Mouse (Mus musculus) kidney, embryonic 14.5 days (tissue): ENCODE measurements around the gene Agap1. TPM values are rescaled to one million over a fixed set of nuclear protein-coding genes. Genes with fewer than 3 reads are reported as not detected.
A peak's percentile ranks its signal among the peaks of the same experiment; 100 is the strongest.

Source experiments
- ATAC-seq: fragments of 200-750 bp; cut with Nextera tagmentation; 2 replicates; pipeline ENCODE4 v1.8.0; 2017; ENCODE audit warnings: moderate number of reproducible peaks, mild to moderate bottlenecking, moderate TSS enrichment, moderate library complexity; ENCODE audit not compliant: low FRiP score, low TSS enrichment
- H3K27ac ChIP-seq: fragments of 300-500 bp; sonication (generic); 2 replicates; pipeline ENCODE4 v1.5.1; 2014; ENCODE audit warnings: low read depth, mild to moderate bottlenecking, low read length, moderate library complexity, mixed read lengths
- H3K27me3 ChIP-seq: fragments of 300-500 bp; sonication (generic); 2 replicates; pipeline ENCODE4 v1.6.1; 2014; ENCODE audit warnings: mild to moderate bottlenecking, low read length; ENCODE audit not compliant: control insufficient read depth, insufficient read depth
- H3K36me3 ChIP-seq: fragments of 300-500 bp; sonication (generic); 2 replicates; pipeline ENCODE4 v1.6.1; 2014; ENCODE audit warnings: low read length, mixed read lengths; ENCODE audit not compliant: control insufficient read depth, insufficient read depth
- H3K4me1 ChIP-seq: fragments of 300-500 bp; sonication (generic); 2 replicates; pipeline ENCODE4 v1.6.1; 2014; ENCODE audit warnings: low read length, mixed read lengths; ENCODE audit not compliant: control insufficient read depth, insufficient read depth
- H3K4me2 ChIP-seq: fragments of 300-500 bp; sonication (generic); replicated peaks from 2 replicates; pipeline ENCODE4 v1.6.1; 2014; ENCODE audit warnings: low read depth, mild to moderate bottlenecking, low read length
- H3K4me3 ChIP-seq: fragments of 300-500 bp; sonication (generic); 2 replicates; pipeline ENCODE4 v1.5.1; 2014; ENCODE audit warnings: mild to moderate bottlenecking, low read length
- H3K9ac ChIP-seq: fragments of 300-500 bp; sonication (generic); 2 replicates; pipeline ENCODE4 v1.6.1; 2014; ENCODE audit warnings: low read depth, mild to moderate bottlenecking, low read length, moderate library complexity
- H3K9me3 ChIP-seq: fragments of 300-500 bp; sonication (generic); 2 replicates; pipeline ENCODE4 v1.6.1; 2016; ENCODE audit warnings: low read length; ENCODE audit not compliant: control insufficient read depth
- WGBS: fragments of 180-500 bp; shearing (Covaris S2); extraction: QIAGEN DNeasy Blood & Tissue Kit; methylation state at CpG from one replicate; pipeline ENCODE4 v1.1.7; 2014; 5-methylcytosine and 5-hydroxymethylcytosine counted together
- polyA plus RNA-seq: library from polyadenylated mRNA; unstranded; fragments of >200 nt; fragmentation: Nextera tagmentation; extraction: Ambion mirVana; gene quantifications from 2 replicates; pipeline ENCODE4 v1.2.1, GENCODE M21; 2014

The Agap1 gene
- polyA plus RNA-seq, 1 experiment from 2014 or later, result 19.3 TPM

GRCm38 (mm10) chr1:89939981-89940726 lies 485.5 kb downstream of the Agap1 start:
- Histone ChIP-seq H3K9me3 (no peaks in the 10 kb centered on the region), H3K27ac (no peak overlapping the region), H3K27me3 (peaks cover 87% of the 10 kb centered on the region), H3K9ac (no peak overlapping the region), H3K4me1 (no peaks in the 10 kb centered on the region), H3K4me2 (peak overlapping the region; percentile 22; the same call in 1 of the 2 replicates), H3K4me3 (peak overlapping the region; percentile 1; the same call in 1 of the 2 replicates), H3K36me3 (no peaks in the 10 kb centered on the region)
- peak; percentile 73 for ATAC-seq
- 4% methylated on average over 33 of the region's 34 CpGs for WGBS

DNA sequence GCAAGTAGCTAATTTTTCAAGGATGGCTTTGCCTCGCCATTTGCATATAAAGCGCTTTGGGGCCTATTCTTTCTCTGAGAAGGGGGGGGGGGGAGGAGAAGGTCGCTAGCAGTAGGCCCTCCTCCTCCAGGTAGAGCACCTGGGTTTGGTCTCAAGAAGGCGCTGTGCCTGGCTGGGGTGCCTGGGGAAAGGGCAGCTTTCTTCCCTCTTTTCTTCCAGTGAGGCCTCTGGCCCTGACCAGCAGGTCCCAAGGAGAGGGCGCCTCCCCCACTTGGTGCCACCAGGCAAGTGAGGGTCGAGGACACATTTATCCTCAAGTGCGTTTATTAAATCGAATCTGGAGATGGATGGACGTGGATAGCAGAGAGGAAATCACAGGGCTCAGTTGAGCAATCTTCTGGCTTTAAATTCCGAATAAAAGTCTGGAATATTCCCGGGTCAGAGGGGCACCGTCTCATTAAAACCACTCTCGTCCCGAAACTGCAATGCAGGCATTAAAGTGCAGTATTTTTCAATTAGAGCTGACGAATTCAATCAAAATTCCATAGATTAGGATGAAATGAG lies 486.4 kb downstream of the Agap1 start:
- no peaks in the 10 kb centered on the region for H3K4me1 ChIP-seq
- no peak overlapping the region for H3K9ac ChIP-seq
- H3K27me3 ChIP-seq, result peaks cover 82% of the 10 kb centered on the region
- H3K27ac ChIP-seq, result no peak overlapping the region
- no peak overlapping the region for H3K4me2 ChIP-seq
- H3K36me3 ChIP-seq, result no peaks in the 10 kb centered on the region
- no peak overlapping the region for H3K4me3 ChIP-seq
- ATAC-seq, result no peak
- 10% methylated on average over 15 of the region's 15 CpGs for WGBS
- no peaks in the 10 kb centered on the region for H3K9me3 ChIP-seq

- Histone ChIP-seq H3K27me3 (peaks cover 74% of the 10 kb centered on the region), H3K9ac (no peak overlapping the region), H3K4me3 (peak overlapping the region; percentile 18), H3K36me3 (no peaks in the 10 kb centered on the region), H3K27ac (no peak overlapping the region), H3K4me2 (peak overlapping the region; percentile 32), H3K4me1 (no peaks in the 10 kb centered on the region), H3K9me3 (no peaks in the 10 kb centered on the region)
- no peak for ATAC-seq
- under 1% methylated on average over 40 of the region's 40 CpGs for WGBS
These were observed 487.2 kb downstream of the Agap1 start for GRCm38 (mm10) chr1:89941701-89942381.

GRCm38 (mm10) chr1:89942395-89942976 lies 487.9 kb downstream of the Agap1 start:
- Histone ChIP-seq H3K4me1 (no peaks in the 10 kb centered on the region), H3K4me3 (peak overlapping the region; percentile 18), H3K9me3 (no peaks in the 10 kb centered on the region), H3K27me3 (peaks cover 68% of the 10 kb centered on the region), H3K36me3 (no peaks in the 10 kb centered on the region), H3K9ac (no peak overlapping the region), H3K4me2 (peak overlapping the region; percentile 32; the same call in 1 of the 2 replicates), H3K27ac (no peak overlapping the region)
- ATAC-seq, result no peak
- 2% methylated on average over 15 of the region's 15 CpGs for WGBS

DNA sequence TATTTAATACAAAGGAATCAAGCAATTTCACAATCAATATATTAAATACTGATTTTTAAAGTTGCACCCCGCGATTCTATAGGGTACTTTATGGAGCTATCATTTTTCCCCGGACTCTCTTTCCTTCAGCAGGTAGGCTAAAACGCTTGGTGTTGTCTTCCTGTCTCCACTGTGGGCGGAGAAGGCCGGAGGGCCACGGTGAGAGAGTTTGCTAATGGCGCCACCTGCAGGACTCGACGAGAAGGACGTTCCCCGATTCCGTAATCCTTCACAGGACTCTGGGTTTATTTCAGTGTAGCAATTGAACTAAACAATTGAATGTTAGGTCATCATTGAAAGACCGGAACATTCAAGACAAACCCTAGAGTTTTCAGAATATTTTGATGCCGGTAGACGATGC lies 488.6 kb downstream of the Agap1 start:
- Histone ChIP-seq H3K4me1 (no peaks in the 10 kb centered on the region), H3K27me3 (peaks cover 65% of the 10 kb centered on the region)
- no peak for ATAC-seq

More for the DNA sequence above, 488.6 kb downstream of the Agap1 start:
- Histone ChIP-seq H3K4me2 (no peak overlapping the region; the same call in 1 of the 2 replicates), H3K27ac (no peak overlapping the region), H3K9me3 (no peaks in the 10 kb centered on the region), H3K36me3 (no peaks in the 10 kb centered on the region), H3K4me3 (no peak overlapping the region), H3K9ac (no peak overlapping the region)
- 3% methylated on average over 16 of the region's 16 CpGs for WGBS
